Mouse (Mus musculus) heart, postnatal 0 days (tissue): Measurements from ENCODE around the gene Runx2. TPM values are rescaled to one million over a fixed set of nuclear protein-coding genes. Genes with fewer than 3 reads are reported as not detected.

Experiments used
- ATAC-seq: fragments of 200-750 bp; cut with Nextera tagmentation; 2 replicates; pipeline ENCODE4 v1.8.0; 2017; ENCODE audit warnings: low read depth, moderate number of reproducible peaks, moderate library complexity; ENCODE audit not compliant: insufficient read depth
- DNase-seq: peaks from one replicate; pipeline ENCODE4 v3.0.0-alpha.2; 2016; ENCODE audit warnings: low spot score
- H3K27ac ChIP-seq: fragments of 300-500 bp; sonication (generic); 2 replicates; pipeline ENCODE4 v1.5.1; 2014; ENCODE audit warnings: low read depth, mild to moderate bottlenecking
- H3K27me3 ChIP-seq: fragments of 300-500 bp; sonication (generic); 2 replicates; pipeline ENCODE4 v1.6.1; 2014; ENCODE audit warnings: low read length, mixed read lengths; ENCODE audit not compliant: control insufficient read depth, insufficient read depth
- H3K36me3 ChIP-seq: fragments of 300-500 bp; sonication (generic); replicated peaks from 2 replicates; pipeline ENCODE4 v1.6.1; 2014; ENCODE audit warnings: low read length, mixed read lengths; ENCODE audit not compliant: control insufficient read depth, insufficient read depth
- H3K4me1 ChIP-seq: fragments of 300-500 bp; sonication (generic); 2 replicates; pipeline ENCODE4 v1.6.1; 2014; ENCODE audit warnings: antibody characterized with exemption; ENCODE audit not compliant: control insufficient read depth, insufficient read depth
- H3K4me2 ChIP-seq: fragments of 300-500 bp; sonication (generic); 2 replicates; pipeline ENCODE4 v1.6.1; 2014; ENCODE audit warnings: low read depth, mild to moderate bottlenecking, low read length, moderate library complexity
- H3K4me3 ChIP-seq: fragments of 300-500 bp; sonication (generic); 2 replicates; pipeline ENCODE4 v1.5.1; 2014; ENCODE audit warnings: low read depth, low read length
- H3K9ac ChIP-seq: fragments of 300-500 bp; sonication (generic); replicated peaks from 2 replicates; pipeline ENCODE4 v1.6.1; 2014; ENCODE audit warnings: low read depth, low read length, mixed read lengths
- H3K9me3 ChIP-seq: fragments of 300-500 bp; sonication (generic); replicated peaks from 2 replicates; pipeline ENCODE4 v1.6.1; 2016; ENCODE audit warnings: low read length; ENCODE audit not compliant: control insufficient read depth
- CTCF ChIP-seq: IDR thresholded peaks from 2 replicates; pipeline ENCODE4 v1.5.1; 2016; ENCODE audit warnings: antibody characterized with exemption, control low read depth, low read depth
- EP300 ChIP-seq: IDR thresholded peaks from 2 replicates; pipeline ENCODE4 v1.6.1; 2016; ENCODE audit warnings: antibody characterized with exemption, low read depth
- WGBS: fragments of 180-500 bp; shearing (Covaris S2); extraction: QIAGEN DNeasy Blood & Tissue Kit; methylation state at CpG from one replicate; pipeline ENCODE4 v1.1.7; 2014; 5-methylcytosine and 5-hydroxymethylcytosine counted together
- polyA plus RNA-seq: library from polyadenylated mRNA; unstranded; fragments of >200 nt; fragmentation: Nextera tagmentation; extraction: Ambion mirVana; gene quantifications from 2 replicates; pipeline ENCODE4 v1.2.1, GENCODE M21; 2015
- total RNA-seq: library from RNA; depleted of rRNA; stranded (reverse); fragments of >200 nt; gene quantifications from 2 replicates; pipeline ENCODE4 v1.2.3, GENCODE M21; 2014; ENCODE audit warnings: low replicate concordance

Runx2 gene
- total and polyA plus RNA-seq, 2 experiments from 2014 or later: 0.04 TPM; not detected in 1

GRCm38 (mm10) chr17:44734501-44735222, 79.9 kb downstream of the Runx2 start:
- Histone ChIP-seq H3K4me1 (peaks cover 11% of the 10 kb centered on the region; the same call in 1 of the 2 replicates), H3K4me3 (peak overlapping the region; percentile 67), H3K27me3 (peaks cover 78% of the 10 kb centered on the region), H3K27ac (no peak overlapping the region), H3K36me3 (no peaks in the 10 kb centered on the region), H3K9ac (no peak overlapping the region; the same call in 1 of the 2 replicates), H3K4me2 (peak overlapping the region; percentile 79), H3K9me3 (no peaks in the 10 kb centered on the region)
- 2% methylated on average over 48 of the region's 48 CpGs for WGBS
- DNase-seq (no peak), ATAC-seq (peak; percentile 17; the same call in 1 of the 2 replicates)
- TF ChIP-seq CTCF (no peak), EP300 (no peak)

GRCm38 (mm10) chr17:44733544-44734310, 80.9 kb downstream of the Runx2 start:
- TF ChIP-seq EP300 (no peak), CTCF (no peak)
- Histone ChIP-seq H3K27ac (no peak overlapping the region), H3K36me3 (no peaks in the 10 kb centered on the region), H3K4me1 (peaks cover 11% of the 10 kb centered on the region; the same call in 1 of the 2 replicates), H3K9ac (no peak overlapping the region), H3K4me3 (peak overlapping the region; percentile 67), H3K9me3 (no peaks in the 10 kb centered on the region), H3K27me3 (peaks cover 72% of the 10 kb centered on the region), H3K4me2 (peak overlapping the region; percentile 79)
- no peak for DNase-seq
- no peak for ATAC-seq
- 12% methylated on average over 23 of the region's 23 CpGs for WGBS

- DNase-seq: no peak
- Histone ChIP-seq H3K4me2 (no peak overlapping the region), H3K9ac (no peak overlapping the region), H3K9me3 (no peaks in the 10 kb centered on the region), H3K36me3 (no peaks in the 10 kb centered on the region), H3K4me1 (no peaks in the 10 kb centered on the region), H3K4me3 (no peak overlapping the region), H3K27ac (no peak overlapping the region), H3K27me3 (peaks cover 26% of the 10 kb centered on the region)
- ATAC-seq: no peak
- 52% methylated on average over 2 of the region's 2 CpGs for WGBS
- no peak for TF ChIP-seq CTCF
- no peak for TF ChIP-seq EP300
These were observed 86.1 kb downstream of the Runx2 start for GRCm38 (mm10) chr17:44728464-44728863.

- Histone ChIP-seq H3K27ac (no peak overlapping the region), H3K4me2 (no peak overlapping the region), H3K9ac (no peak overlapping the region), H3K27me3 (peaks cover 19% of the 10 kb centered on the region), H3K4me1 (no peaks in the 10 kb centered on the region), H3K4me3 (no peak overlapping the region), H3K36me3 (no peaks in the 10 kb centered on the region), H3K9me3 (no peaks in the 10 kb centered on the region)
- ATAC-seq: no peak
- DNase-seq: no peak
- no peak for TF ChIP-seq CTCF
- no peak for TF ChIP-seq EP300
These were observed 86.9 kb downstream of the Runx2 start for GRCm38 (mm10) chr17:44727675-44728074.

DNA sequence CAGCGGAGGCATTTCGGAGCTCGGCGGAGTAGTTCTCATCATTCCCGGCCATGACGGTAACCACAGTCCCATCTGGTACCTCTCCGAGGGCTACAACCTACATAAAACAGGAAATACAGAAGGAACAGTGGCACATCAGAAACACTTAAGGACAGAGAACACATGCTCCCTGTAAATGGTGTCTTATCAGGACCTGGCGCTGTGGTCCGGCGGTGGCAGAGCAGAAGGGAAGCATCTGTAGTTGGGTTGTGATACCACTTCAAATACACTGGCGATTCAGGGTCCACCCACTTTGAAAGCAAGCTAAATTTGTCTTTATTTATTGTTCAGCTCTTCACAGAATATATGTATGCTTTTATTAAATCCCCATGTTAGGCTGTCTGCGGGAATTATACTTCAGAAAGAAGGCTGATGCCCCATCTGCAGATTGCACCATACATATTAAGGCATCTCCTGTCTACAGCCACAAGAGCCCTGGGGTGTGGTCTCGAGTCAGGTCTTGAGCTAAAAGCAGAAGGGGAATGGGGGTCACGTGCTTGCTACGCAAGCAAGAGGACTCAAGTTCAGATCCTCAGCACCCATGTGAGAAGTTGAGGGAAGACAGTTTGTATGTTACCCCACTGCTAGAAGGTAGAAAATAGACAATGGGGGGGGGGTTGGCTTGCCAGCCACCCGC, 89.7 kb downstream of the Runx2 start:
- no peak overlapping the region for H3K4me2 ChIP-seq
- H3K27ac ChIP-seq: no peak overlapping the region
- H3K9ac ChIP-seq: no peak overlapping the region
- 0 out of 2 replicates have a peak, but pooled peaks cover 4% of the 10 kb centered on the region for H3K27me3 ChIP-seq
- no peaks in the 10 kb centered on the region for H3K36me3 ChIP-seq
- no peaks in the 10 kb centered on the region for H3K4me1 ChIP-seq
- H3K9me3 ChIP-seq: no peaks in the 10 kb centered on the region
- WGBS: 73% methylated on average over 16 of the region's 16 CpGs
- TF ChIP-seq EP300: no peak
- no peak for TF ChIP-seq CTCF
- DNase-seq: no peak
- no peak overlapping the region for H3K4me3 ChIP-seq
- ATAC-seq: no peak
